Mouse (Mus musculus) liver, embryonic 14.5 days (tissue): ENCODE measurements around the gene Gm648. TPM values are rescaled to one million over a fixed set of nuclear protein-coding genes. Genes with fewer than 3 reads are reported as not detected.
"Not testable (repeated sequence)": the region's sequence is repeated elsewhere in the genome, so short reads cannot be mapped to it uniquely, and the experiment has no call there.

Experiments used
- ATAC-seq: fragments of 200-750 bp; cut with Nextera tagmentation; 2 replicates; pipeline ENCODE4 v1.8.0; 2017; ENCODE audit warnings: moderate number of reproducible peaks, mild to moderate bottlenecking, moderate library complexity; ENCODE audit not compliant: insufficient read depth
- DNase-seq, 3 experiments: peaks; one replicate each; pipeline ENCODE4 v3.0.0-alpha.2; 2012 to 2013; ENCODE audit warnings: low read depth in 3 of 3, low spot score in 3 of 3
- H3K27ac ChIP-seq: fragments of 300-500 bp; sonication (generic); 2 replicates; pipeline ENCODE4 v1.5.1; 2014; ENCODE audit warnings: moderate library complexity, mild to moderate bottlenecking, control low read depth, inconsistent platforms
- H3K27me3 ChIP-seq: fragments of 300-500 bp; sonication (generic); 2 replicates; pipeline ENCODE4 v1.6.1; 2014; ENCODE audit warnings: mild to moderate bottlenecking, low read length, moderate library complexity; ENCODE audit not compliant: control insufficient read depth, insufficient read depth
- H3K36me3 ChIP-seq: fragments of 300-500 bp; sonication (generic); replicated peaks from 2 replicates; pipeline ENCODE4 v1.6.1; 2014; ENCODE audit warnings: low read depth; ENCODE audit not compliant: control insufficient read depth, insufficient read depth
- H3K4me1 ChIP-seq, 2 experiments: fragments of 200-500 bp in 1 of 2; fragments of 300-500 bp in 1 of 2; sonication (generic) in 1 of 2; replicated peaks; 2 replicates each; pipeline ENCODE4 v1.6.1; 2012 to 2014; ENCODE audit warnings: antibody characterized with exemption in 1 of 2, inconsistent platforms in 1 of 2, low read length in 1 of 2; ENCODE audit not compliant: control insufficient read depth in 2 of 2, insufficient read depth in 2 of 2
- H3K4me2 ChIP-seq: fragments of 300-500 bp; sonication (generic); 2 replicates; pipeline ENCODE4 v1.6.1; 2014; ENCODE audit warnings: low read depth, mild to moderate bottlenecking, control low read depth, moderate library complexity
- H3K4me3 ChIP-seq, 2 experiments: fragments of 200-500 bp in 1 of 2; fragments of 300-500 bp in 1 of 2; sonication (generic) in 1 of 2; 2 replicates each; pipeline ENCODE4 v1.5.1; 2012 to 2014; ENCODE audit warnings: low read depth in 2 of 2, low read length in 2 of 2, mild to moderate bottlenecking in 2 of 2, control low read depth in 1 of 2, inconsistent platforms in 1 of 2, moderate library complexity in 1 of 2; ENCODE audit not compliant: insufficient read depth in 1 of 2
- H3K9ac ChIP-seq: fragments of 300-500 bp; sonication (generic); replicated peaks from 2 replicates; pipeline ENCODE4 v1.6.1; 2014; ENCODE audit warnings: mild to moderate bottlenecking, control low read depth, moderate library complexity
- H3K9me3 ChIP-seq: fragments of 300-500 bp; sonication (generic); 2 replicates; pipeline ENCODE4 v1.6.1; 2016; ENCODE audit warnings: low read length, mixed read lengths; ENCODE audit not compliant: control insufficient read depth
- CTCF ChIP-seq: IDR thresholded peaks from 2 replicates; pipeline ENCODE4 v1.5.1; 2016; ENCODE audit warnings: antibody characterized with exemption, low read depth, control low read depth
- EP300 ChIP-seq: IDR thresholded peaks from 2 replicates; pipeline ENCODE4 v1.6.1; 2016; ENCODE audit warnings: antibody characterized with exemption, low read depth
- WGBS: fragments of 180-500 bp; shearing (Covaris S2); extraction: QIAGEN DNeasy Blood & Tissue Kit; methylation state at CpG from one replicate; pipeline ENCODE4 v1.1.7; 2014; ENCODE audit not compliant: insufficient replicate concordance; 5-methylcytosine and 5-hydroxymethylcytosine counted together
- microRNA-seq: library from miRNA; unstranded; fragments of <30 nt; microRNA quantifications from one replicate; pipeline ENCODE4, GENCODE M21; 2016
- polyA plus RNA-seq, 2 experiments: library from polyadenylated mRNA; depleted of rRNA in 1 of 2; stranded (reverse) in 1 of 2; unstranded in 1 of 2; fragments of >200 nt; fragmentation: Nextera tagmentation in 1 of 2; extraction: Ambion mirVana in 1 of 2; gene quantifications; 2 replicates each; pipeline versions ENCODE4 v1.2.1 to v1.2.3; 2012 to 2014

Gm648 gene
- polyA plus RNA-seq, 2 experiments = not detected

DNA sequence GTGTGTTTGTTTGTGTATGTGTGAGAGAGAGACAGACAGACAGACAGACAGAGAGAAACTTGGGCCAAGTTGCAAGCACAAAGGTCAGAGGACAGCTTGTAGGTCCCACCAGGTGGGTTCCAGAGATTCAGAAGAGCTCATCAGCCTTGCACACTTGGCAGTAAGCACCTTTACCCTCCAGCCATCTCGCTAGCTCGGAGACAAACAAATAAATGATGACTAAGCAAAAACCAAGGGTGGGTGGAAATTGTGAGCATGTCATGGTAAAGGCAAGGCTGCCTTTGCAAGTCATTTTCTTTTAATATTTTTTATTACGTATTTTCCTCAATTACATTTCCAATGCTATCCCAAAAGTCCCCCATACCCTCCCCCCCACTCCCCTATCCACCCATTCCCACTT lies 4.2 kb upstream of the Gm648 start:
- no peaks in the 10 kb centered on the region for H3K4me1 ChIP-seq
- WGBS = 61% methylated on average over 3 of the region's 3 CpGs
- H3K9ac ChIP-seq = no peak overlapping the region
- H3K27ac ChIP-seq = no peak overlapping the region
- H3K9me3 ChIP-seq = no peaks in the 10 kb centered on the region
- H3K36me3 ChIP-seq = no peaks in the 10 kb centered on the region
- no peak overlapping the region for H3K4me2 ChIP-seq
- TF ChIP-seq EP300 = no peak
- no peak for TF ChIP-seq CTCF
- no peak for ATAC-seq
- no peaks in the 10 kb centered on the region for H3K27me3 ChIP-seq
- DNase-seq = no peak
- no peak overlapping the region for H3K4me3 ChIP-seq

DNA sequence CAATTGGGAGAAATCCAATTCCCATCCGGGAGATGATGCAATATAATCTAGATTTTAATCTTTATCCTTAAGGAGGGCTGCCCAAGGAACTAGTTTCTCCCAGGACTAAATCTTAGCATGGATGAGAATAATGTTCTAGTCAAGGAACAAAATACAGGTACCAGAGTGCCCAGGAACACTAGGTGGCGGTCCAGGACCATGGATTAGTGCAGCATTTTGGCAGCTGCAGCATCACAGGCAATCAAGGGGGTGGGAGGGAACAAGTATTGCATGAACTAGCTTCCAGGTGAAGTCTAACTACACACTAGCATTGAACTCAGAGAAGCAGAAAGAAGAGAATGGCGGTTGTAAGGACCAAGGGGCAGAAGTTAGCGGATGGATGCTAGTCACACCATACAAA lies 12.2 kb downstream of the Gm648 start:
- ATAC-seq (no peak), DNase-seq (no peak)
- Histone ChIP-seq H3K4me1 (no peaks in the 10 kb centered on the region), H3K4me2 (no peak overlapping the region), H3K9me3 (no peaks in the 10 kb centered on the region), H3K36me3 (no peaks in the 10 kb centered on the region), H3K27me3 (no peaks in the 10 kb centered on the region), H3K4me3 (no peak overlapping the region), H3K27ac (no peak overlapping the region), H3K9ac (no peak overlapping the region)
- 50% methylated on average over 4 of the region's 4 CpGs for WGBS
- TF ChIP-seq EP300 (no peak), CTCF (peak; percentile 53)

DNA sequence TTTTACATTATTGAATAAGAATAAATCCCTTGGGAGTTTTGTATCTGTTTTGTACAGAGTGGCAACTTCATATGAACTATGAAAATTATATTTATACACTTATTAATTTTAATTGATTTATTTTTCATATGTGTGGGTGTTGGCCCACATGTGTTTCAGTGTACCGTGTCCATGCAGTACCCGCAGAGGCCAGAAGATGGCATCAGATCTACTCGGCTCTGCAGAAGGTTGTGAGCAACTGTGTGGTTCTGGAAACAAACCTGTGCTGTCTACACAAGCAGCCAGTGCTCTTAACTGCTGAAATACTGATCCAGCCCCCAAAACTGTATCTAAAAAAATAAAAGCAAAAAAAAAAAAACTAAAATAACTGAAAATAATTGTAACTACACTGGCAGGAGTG lies 18.1 kb downstream of the Gm648 start:
- Histone ChIP-seq H3K4me2 (no peak overlapping the region), H3K4me1 (no peaks in the 10 kb centered on the region), H3K27ac (no peak overlapping the region), H3K9me3 (no peaks in the 10 kb centered on the region), H3K4me3 (no peak overlapping the region), H3K27me3 (no peaks in the 10 kb centered on the region), H3K36me3 (no peaks in the 10 kb centered on the region), H3K9ac (no peak overlapping the region)
- TF ChIP-seq EP300 = no peak
- peak; percentile 76 for TF ChIP-seq CTCF
- peak in 2 of 3 experiments; percentile 5 to 13 for DNase-seq
- ATAC-seq = no peak
- 9% methylated on average over 3 of the region's 3 CpGs for WGBS

DNA sequence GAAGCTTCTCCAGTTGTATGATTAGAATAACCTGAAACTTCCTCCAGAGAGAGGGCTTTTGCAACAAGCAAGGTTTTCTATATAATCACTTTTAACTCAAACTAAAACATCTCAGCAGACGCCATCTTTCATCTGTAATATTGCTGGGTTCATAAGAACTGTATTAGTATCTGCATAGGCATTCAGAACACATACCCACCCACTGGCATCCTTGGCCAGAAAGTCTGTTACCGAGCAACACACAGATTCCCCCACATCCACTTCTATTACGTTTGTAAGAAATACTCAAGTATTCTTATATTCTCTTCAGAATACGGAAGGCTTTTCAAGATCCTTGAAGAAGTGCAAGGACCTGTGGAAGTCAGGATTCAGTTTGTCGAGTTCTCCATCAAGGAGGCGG lies 25.0 kb downstream of the Gm648 start, which contains the start of gene Gm10477:
Gm10477 (plus strand) TSS at position 301 of the 400 bp plus-strand sequence.
- not testable (repeated sequence) for H3K27ac ChIP-seq, H3K36me3 ChIP-seq, H3K27me3 ChIP-seq, H3K4me3 ChIP-seq, DNase-seq, H3K9me3 ChIP-seq, ATAC-seq, H3K9ac ChIP-seq, H3K4me1 ChIP-seq, H3K4me2 ChIP-seq
- 64% methylated on average over 6 of the region's 6 CpGs for WGBS

DNA sequence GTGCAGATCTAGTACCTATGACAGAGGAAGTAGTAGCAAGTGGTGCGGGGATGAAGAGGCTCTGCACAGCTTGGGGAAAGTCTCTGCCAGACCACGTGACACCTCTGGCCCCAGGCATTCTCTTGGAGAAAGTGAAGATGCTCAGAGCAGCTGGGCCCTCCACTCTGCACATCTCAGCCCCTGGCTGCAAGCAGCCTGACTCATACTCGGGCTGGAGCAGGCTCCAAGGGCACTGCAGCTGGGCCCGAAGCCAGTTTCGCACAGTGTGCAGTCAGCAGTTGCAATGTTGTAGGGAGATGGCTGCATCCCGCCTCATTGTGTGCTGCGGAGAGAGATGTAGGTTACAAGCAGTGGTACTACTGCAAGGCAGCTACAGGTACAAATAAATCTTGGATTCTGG lies 52.2 kb downstream of the Gm648 start:
- Histone ChIP-seq H3K27ac (no peak overlapping the region), H3K36me3 (peaks cover 28% of the 10 kb centered on the region), H3K9me3 (no peaks in the 10 kb centered on the region), H3K4me2 (no peak overlapping the region), H3K4me3 (no peak overlapping the region), H3K9ac (no peak overlapping the region), H3K27me3 (no peaks in the 10 kb centered on the region), H3K4me1 (no peaks in the 10 kb centered on the region)
- DNase-seq (no peak), ATAC-seq (no peak)
- no peak for TF ChIP-seq EP300
- 77% methylated on average over 7 of the region's 7 CpGs for WGBS

Small RNA genes lying within 50 kb of the gene (microRNA-seq; reads per million reads assigned to microRNA genes)
- gene Mir5116 = 5.5 reads per million, percentile 9 among the genes with 10 or more reads in this experiment

Other genes with a start within 250 kb of the Gm648 start
- gene Zfp449, start 203.2 kb downstream of the Gm648 start, polyA plus RNA-seq (2012; rRNA removed) = 0.36 and 0.48 TPM in 2 replicates
- 0.64 and 0.70 TPM in 2 replicates for gene Zfp449, start 203.2 kb downstream of the Gm648 start, polyA plus RNA-seq (2014; fragmentation: Nextera tagmentation; extraction: Ambion mirVana)
- 0.06 and 0.18 TPM in 2 replicates for gene Smim10l2a, start 175.0 kb downstream of the Gm648 start, polyA plus RNA-seq (2012; rRNA removed)
- gene Smim10l2a, start 175.0 kb downstream of the Gm648 start, polyA plus RNA-seq (2014; fragmentation: Nextera tagmentation; extraction: Ambion mirVana) = 0.25 and 0.29 TPM in 2 replicates
- gene Gm2174, start 101.6 kb downstream of the Gm648 start, polyA plus RNA-seq (2012; rRNA removed) = not detected in 2 replicates
- 2.0 and 2.1 TPM in 2 replicates for gene Gm2174, start 101.6 kb downstream of the Gm648 start, polyA plus RNA-seq (2014; fragmentation: Nextera tagmentation; extraction: Ambion mirVana)
- 47.2 and 79.7 TPM in 2 replicates for gene Ints6l, start 94.7 kb downstream of the Gm648 start, polyA plus RNA-seq (2012; rRNA removed)
- gene Ints6l, start 94.7 kb downstream of the Gm648 start, polyA plus RNA-seq (2014; fragmentation: Nextera tagmentation; extraction: Ambion mirVana) = 35.0 and 36.4 TPM in 2 replicates
- gene Gm10477, start 24.9 kb downstream of the Gm648 start, polyA plus RNA-seq (2012; rRNA removed) = not detected in 2 replicates
- not detected in 2 replicates for gene Gm10477, start 24.9 kb downstream of the Gm648 start, polyA plus RNA-seq (2014; fragmentation: Nextera tagmentation; extraction: Ambion mirVana)
- gene Mmgt1, start 48.5 kb upstream of the Gm648 start, polyA plus RNA-seq (2012; rRNA removed) = 3.7 and 5.1 TPM in 2 replicates
- gene Mmgt1, start 48.5 kb upstream of the Gm648 start, polyA plus RNA-seq (2014; fragmentation: Nextera tagmentation; extraction: Ambion mirVana) = 8.5 and 8.7 TPM in 2 replicates
- 2.8 and 3.4 TPM in 2 replicates for gene Slc9a6, start 60.2 kb upstream of the Gm648 start, polyA plus RNA-seq (2012; rRNA removed)
- gene Slc9a6, start 60.2 kb upstream of the Gm648 start, polyA plus RNA-seq (2014; fragmentation: Nextera tagmentation; extraction: Ambion mirVana) = 2.5 and 4.0 TPM in 2 replicates
- 6.5 and 8.1 TPM in 2 replicates for gene Fhl1, start 182.2 kb upstream of the Gm648 start, polyA plus RNA-seq (2012; rRNA removed)
- 11.2 and 11.3 TPM in 2 replicates for gene Fhl1, start 182.2 kb upstream of the Gm648 start, polyA plus RNA-seq (2014; fragmentation: Nextera tagmentation; extraction: Ambion mirVana)